Mouse (Mus musculus): ENCODE measurements around the gene Pdzd3.
"Not testable (repeated sequence)": the region's sequence is repeated elsewhere in the genome, so short reads cannot be mapped to it uniquely, and the experiment has no call there.

Gene Pdzd3

DNA sequence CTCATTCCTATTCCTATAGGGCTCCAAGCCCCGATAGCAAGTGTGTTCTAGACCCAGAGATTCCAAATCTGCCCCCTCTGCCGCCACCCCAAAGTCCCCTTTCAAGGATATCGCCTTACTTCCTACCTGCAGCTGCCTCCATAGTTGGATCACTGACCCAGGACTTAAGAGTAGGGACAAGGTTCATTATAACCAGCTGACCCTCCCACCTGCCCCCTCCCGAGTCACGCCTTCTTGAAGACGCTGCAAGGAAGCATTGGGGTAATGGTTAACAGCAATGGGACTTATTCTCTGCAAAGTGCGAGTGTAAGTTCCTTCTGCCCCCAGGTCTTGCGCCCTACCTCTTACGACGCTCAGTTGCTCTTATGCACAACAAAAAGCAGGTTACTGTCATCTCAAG is at the start of gene Pdzd3:
Gene Pdzd3, minus strand, starts transcription at position 158 of the 400 bp plus-strand sequence.
- no peak for ATAC-seq (ENCODE audit: insufficient number of reproducible peaks, low FRiP score, low TSS enrichment)

GRCm38 (mm10) chr9:44300001-44300400 is 48.7 kb upstream of the Pdzd3 start:
- ATAC-seq (ENCODE audit: insufficient number of reproducible peaks, low FRiP score, low TSS enrichment): not testable (repeated sequence)

- no peak for ATAC-seq (ENCODE audit: insufficient number of reproducible peaks, low FRiP score, low TSS enrichment)
Observed at GRCm38 (mm10) chr9:44292490-44292889, 41.2 kb upstream of the Pdzd3 start.

- ATAC-seq (ENCODE audit: insufficient number of reproducible peaks, low FRiP score, low TSS enrichment): no peak
Observed at GRCm38 (mm10) chr9:44288959-44289291, 37.7 kb upstream of the Pdzd3 start.

DNA sequence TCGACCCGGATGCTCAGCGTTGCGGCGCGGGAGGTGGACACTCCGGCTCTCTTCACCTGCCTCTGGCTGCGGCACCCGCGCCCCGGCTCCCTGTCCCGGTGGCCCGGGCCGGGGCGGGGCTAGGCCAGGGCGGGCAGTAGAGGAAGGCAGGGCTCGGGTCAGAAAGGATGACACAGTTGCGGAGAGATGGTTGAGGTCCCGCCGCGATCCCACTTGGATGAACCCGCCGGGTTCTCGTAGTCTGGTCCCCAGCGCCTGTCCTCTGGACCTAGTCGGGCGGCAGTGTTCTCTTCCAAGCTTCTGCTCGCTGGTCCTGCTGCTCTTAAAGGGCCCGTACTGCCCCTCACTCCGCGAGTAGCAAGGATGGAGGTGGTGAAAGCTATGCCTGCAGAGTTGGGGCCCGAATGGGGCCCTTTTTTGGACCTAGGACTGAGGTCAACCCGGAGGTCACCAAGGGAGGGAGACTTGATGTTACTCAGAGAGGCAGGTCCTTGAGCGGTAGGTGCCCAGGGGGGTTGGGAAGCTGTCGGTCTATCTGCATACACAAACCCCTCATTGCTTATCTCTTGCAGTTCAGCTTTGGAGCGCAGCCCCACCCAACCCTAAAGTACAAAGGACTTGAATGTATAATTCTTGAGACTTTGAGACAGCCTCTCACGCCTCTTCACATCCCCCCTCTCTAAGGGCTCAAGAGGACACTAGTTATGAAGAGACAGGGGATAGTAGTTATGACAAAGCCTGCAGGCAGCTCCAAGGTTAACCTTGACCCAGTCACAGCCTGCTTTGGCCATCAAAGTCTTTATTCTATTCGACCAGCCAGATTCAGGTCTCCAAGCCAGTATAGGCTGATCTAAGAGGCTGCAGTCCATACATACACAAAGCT is 37.0 kb upstream of the Pdzd3 start, which contains the start of gene Abcg4:
Gene Abcg4, minus strand, starts transcription at position 540 of the 883 bp plus-strand sequence.
- peak; percentile 71 for ATAC-seq (ENCODE audit: insufficient number of reproducible peaks, low FRiP score, low TSS enrichment)

DNA sequence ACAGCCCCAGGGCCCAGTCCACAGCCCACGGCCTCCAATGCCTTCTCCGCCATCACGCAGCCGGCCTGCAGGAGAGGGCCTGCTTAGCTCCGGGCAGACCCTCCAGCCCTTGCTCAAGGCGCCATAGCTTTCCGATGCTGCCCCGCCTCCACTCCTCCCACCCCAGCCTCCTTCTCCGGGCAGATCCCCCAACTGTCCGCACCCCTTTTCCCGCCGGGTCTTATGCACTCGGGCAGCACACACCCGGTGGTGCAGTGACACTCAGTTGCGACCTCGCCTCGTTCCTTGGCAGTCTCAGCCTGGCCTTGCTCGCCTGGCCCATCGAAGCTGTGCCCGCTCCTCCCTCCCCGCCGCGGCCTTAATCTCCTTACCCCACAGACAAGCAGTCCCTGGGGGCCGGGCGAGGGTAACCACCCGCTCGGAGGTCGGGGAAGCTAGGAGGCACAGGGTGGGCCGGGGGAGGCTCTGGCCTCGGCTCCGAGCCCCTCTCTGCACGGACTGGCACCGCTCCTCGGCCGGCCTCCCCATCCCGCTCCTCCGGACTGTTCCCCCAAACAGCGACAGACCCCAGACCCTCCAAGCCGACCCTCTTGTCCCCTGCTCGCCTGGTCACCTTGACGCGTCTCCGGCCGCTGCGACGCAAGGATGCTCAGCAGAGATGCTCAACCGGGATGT is 36.3 kb upstream of the Pdzd3 start:
- peak; percentile 40; the same call in 1 of the 2 replicates for ATAC-seq (ENCODE audit: insufficient number of reproducible peaks, low FRiP score, low TSS enrichment)

DNA sequence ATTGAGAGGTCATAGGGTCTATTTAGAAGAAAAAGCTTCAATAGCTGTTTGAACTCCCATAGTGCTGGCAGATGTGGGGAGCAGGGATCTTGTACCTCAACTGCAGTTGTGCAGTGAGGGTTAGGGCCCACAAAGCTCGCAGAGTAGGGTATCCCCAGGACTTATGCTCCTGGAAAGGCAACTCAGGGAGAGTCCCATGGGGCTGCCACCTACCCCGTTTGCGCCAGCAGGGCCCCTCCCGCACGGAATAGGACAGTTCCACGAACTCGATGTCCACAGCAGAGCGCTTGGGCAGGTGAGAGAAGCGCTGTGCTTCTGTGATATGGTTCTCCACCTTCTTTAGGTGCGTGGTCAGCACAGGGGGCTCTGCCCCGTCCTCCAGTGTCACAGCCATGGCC is 35.7 kb upstream of the Pdzd3 start:
- ATAC-seq (ENCODE audit: insufficient number of reproducible peaks, low FRiP score, low TSS enrichment): no peak

GRCm38 (mm10) chr9:44286256-44286850 is 35.1 kb upstream of the Pdzd3 start:
- no peak for ATAC-seq (ENCODE audit: insufficient number of reproducible peaks, low FRiP score, low TSS enrichment)

DNA sequence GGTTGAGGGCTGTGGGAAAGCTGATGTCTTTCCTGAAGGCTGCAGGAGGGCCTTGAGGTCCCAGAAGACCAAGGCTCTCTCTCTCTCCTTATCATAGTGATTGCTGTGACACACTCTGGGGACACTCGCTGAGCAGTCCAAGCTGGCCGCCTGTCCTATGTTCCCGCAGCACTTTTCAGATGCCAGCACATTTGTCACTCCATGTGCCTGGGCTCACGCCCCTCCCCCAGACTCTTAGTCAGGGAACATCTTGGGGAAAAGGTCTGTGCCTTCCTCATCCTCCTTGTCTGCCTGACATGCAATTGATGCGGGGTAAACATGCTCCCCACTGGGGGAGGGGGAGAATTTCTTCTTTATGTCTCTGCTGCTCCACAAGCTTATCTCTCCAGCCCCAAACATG is 31.9 kb upstream of the Pdzd3 start:
- ATAC-seq (ENCODE audit: insufficient number of reproducible peaks, low FRiP score, low TSS enrichment): no peak

- ATAC-seq (ENCODE audit: insufficient number of reproducible peaks, low FRiP score, low TSS enrichment): no peak
Observed at GRCm38 (mm10) chr9:44269973-44270372, 18.7 kb upstream of the Pdzd3 start.

DNA sequence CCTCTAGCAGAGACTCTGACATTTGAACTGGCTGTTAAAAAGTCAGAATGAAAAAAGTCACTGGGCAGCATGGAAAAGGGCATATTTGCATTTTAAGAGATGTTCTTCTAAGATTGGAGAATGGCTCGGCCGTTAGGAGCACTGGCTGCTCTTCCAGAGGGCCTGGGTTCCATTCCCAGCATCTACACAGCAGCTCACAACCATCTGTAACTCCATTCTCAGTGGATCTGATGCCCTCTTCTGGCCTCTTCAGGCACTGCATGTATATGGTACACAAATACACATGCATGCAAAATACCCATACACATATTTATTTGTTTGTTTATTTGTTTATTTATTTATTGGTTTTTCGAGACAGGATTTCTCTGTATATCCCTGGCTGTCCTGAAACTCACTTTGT is 17.8 kb upstream of the Pdzd3 start:
- ATAC-seq (ENCODE audit: insufficient number of reproducible peaks, low FRiP score, low TSS enrichment): no peak

DNA sequence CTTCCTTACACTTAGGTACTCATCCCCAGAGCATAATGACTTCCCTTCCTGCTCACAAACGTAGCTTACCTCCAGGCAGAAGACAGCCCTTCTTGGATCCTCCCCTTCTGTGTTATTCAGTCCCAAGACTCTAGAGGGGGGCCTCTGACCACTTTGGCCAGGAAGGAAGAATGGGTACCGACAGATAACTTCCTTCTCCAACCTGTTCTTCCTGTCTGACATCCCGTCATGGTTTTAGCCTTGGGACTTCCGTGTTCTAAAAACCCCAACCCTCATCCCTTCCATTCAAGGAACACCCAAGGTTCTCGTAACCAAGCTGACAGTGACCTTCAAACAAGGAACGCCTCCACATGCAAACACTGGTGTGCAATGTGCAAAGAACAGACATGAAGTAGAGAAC is 17.2 kb upstream of the Pdzd3 start, which contains the start of gene Nlrx1:
Gene Nlrx1, minus strand, starts transcription at position 168 of the 400 bp plus-strand sequence.
- no peak for ATAC-seq (ENCODE audit: insufficient number of reproducible peaks, low FRiP score, low TSS enrichment)

DNA sequence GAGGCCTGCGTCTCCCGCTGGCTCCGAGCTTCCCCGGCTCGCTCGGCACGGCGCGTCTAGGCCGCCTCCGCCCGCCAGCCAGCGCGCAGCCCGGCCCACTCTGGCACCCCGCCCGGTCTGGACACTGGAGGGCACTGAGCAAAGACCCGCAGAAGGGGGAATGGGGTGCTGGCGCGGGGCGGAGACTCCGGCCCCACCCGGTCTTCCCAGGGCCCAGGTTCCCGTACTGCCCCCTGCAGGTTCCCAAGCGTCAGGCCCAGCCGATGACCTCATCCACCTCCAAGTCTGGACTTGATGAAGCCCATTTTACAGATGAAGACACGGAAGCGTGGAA is 16.7 kb upstream of the Pdzd3 start:
- ATAC-seq (ENCODE audit: insufficient number of reproducible peaks, low FRiP score, low TSS enrichment): peak; percentile 70; the same call in 1 of the 2 replicates

GRCm38 (mm10) chr9:44267319-44268026 is 16.2 kb upstream of the Pdzd3 start:
- ATAC-seq (ENCODE audit: insufficient number of reproducible peaks, low FRiP score, low TSS enrichment): peak; percentile 81; the same call in 1 of the 2 replicates

GRCm38 (mm10) chr9:44266478-44267226 is 15.4 kb upstream of the Pdzd3 start:
- ATAC-seq (ENCODE audit: insufficient number of reproducible peaks, low FRiP score, low TSS enrichment): no peak

DNA sequence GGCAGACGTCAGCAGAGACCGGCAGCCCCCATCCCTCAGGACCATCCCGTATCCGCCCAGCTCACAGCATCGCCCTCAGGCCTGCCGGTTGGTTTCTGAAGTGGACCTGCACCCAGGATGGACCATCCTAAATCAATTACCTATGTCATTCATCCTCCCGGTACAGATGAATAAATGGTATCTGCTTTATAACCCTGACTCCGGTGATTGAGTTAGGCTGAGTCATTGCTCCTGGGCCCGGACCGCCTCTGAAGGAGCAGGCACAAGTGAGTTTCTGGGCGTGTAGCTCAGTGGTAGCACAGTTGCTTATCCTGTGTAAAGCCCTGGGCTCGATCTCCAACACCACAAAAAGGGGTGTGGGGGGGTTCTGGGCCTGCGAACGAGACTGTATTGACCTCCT is 10.1 kb upstream of the Pdzd3 start:
- no peak for ATAC-seq (ENCODE audit: insufficient number of reproducible peaks, low FRiP score, low TSS enrichment)

DNA sequence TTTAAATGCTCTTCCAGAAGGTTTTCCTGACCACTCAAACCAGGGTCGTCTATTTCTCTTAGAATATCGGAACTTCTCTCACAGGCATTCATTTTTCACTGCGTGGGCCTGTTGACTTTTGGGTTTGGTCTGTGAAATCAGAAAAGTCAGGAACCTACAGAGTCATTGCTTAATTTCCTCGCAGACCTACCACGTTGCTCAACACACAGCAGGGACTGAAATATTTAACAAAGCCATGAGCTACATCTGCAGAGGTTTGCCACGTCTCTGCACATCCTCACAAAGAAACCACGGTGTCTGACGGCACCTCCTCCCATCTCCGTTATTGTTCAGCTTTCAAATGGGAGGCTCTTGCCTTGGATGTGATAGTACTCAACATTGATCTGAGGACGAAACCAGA is 7.7 kb upstream of the Pdzd3 start:
- no peak for ATAC-seq (ENCODE audit: insufficient number of reproducible peaks, low FRiP score, low TSS enrichment)

- ATAC-seq (ENCODE audit: insufficient number of reproducible peaks, low FRiP score, low TSS enrichment): no peak
Observed at GRCm38 (mm10) chr9:44256213-44256612, 4.9 kb upstream of the Pdzd3 start.

DNA sequence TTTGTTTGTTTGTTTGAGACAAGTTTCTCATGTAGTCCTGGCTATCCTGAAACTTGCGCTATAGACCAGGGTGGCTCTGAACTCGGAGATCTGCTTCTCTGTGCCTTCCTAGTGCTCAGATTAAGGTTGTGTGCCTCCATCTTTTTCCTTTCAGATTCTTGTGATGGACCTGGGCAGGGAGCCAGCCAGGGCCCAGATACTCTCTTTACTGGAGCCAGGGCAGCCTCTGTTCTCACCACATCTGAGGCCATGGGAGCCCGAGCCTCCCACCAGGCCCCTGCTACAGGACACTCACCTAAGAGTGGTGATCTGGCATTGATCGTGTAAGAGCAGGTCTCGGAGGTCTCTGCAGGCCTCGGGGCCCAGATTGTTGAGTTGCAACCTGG is 3.9 kb upstream of the Pdzd3 start:
- no peak for ATAC-seq (ENCODE audit: insufficient number of reproducible peaks, low FRiP score, low TSS enrichment)

Data from cerebellum, adult (tissue).